Mouse (Mus musculus) kidney, postnatal 0 days (tissue): Measurements from ENCODE around the gene Oxtr. TPM values are rescaled to one million over a fixed set of nuclear protein-coding genes. Genes with fewer than 3 reads are reported as not detected.

Experiments
- ATAC-seq: fragments of 200-750 bp; cut with Nextera tagmentation; replicated peaks from 2 replicates; pipeline ENCODE4 v1.8.0; 2017; ENCODE audit warnings: low read depth, moderate number of reproducible peaks, moderate TSS enrichment, moderate library complexity; ENCODE audit not compliant: low FRiP score
- DNase-seq: peaks from one replicate; pipeline ENCODE4 v3.0.0-alpha.2; 2016; ENCODE audit warnings: low spot score
- H3K27ac ChIP-seq: fragments of 300-500 bp; sonication (generic); 2 replicates; pipeline ENCODE4 v1.5.1; 2014; ENCODE audit warnings: mild to moderate bottlenecking
- H3K27me3 ChIP-seq: fragments of 300-500 bp; sonication (generic); 2 replicates; pipeline ENCODE4 v1.6.1; 2014; ENCODE audit warnings: low read length, mixed read lengths; ENCODE audit not compliant: insufficient read depth
- H3K36me3 ChIP-seq: fragments of 300-500 bp; sonication (generic); 2 replicates; pipeline ENCODE4 v1.6.1; 2014; ENCODE audit warnings: low read length, mixed read lengths; ENCODE audit not compliant: insufficient read depth
- H3K4me1 ChIP-seq: fragments of 300-500 bp; sonication (generic); replicated peaks from 2 replicates; pipeline ENCODE4 v1.6.1; 2014; ENCODE audit warnings: antibody characterized with exemption, low read length, mixed read lengths; ENCODE audit not compliant: insufficient read depth
- H3K4me2 ChIP-seq: fragments of 300-500 bp; sonication (generic); 2 replicates; pipeline ENCODE4 v1.6.1; 2014; ENCODE audit warnings: mild to moderate bottlenecking, low read length, moderate library complexity, mixed read lengths
- H3K4me3 ChIP-seq: fragments of 300-500 bp; sonication (generic); replicated peaks from 2 replicates; pipeline ENCODE4 v1.5.1; 2014; ENCODE audit warnings: low read depth, low read length
- H3K9ac ChIP-seq: fragments of 300-500 bp; sonication (generic); 2 replicates; pipeline ENCODE4 v1.6.1; 2014; ENCODE audit warnings: low read depth, low read length
- H3K9me3 ChIP-seq: fragments of 300-500 bp; sonication (generic); replicated peaks from 2 replicates; pipeline ENCODE4 v1.6.1; 2016; ENCODE audit warnings: low read length, inconsistent platforms, mixed read lengths
- CTCF ChIP-seq: IDR thresholded peaks from 2 replicates; pipeline ENCODE4 v1.5.1; 2016; ENCODE audit warnings: antibody characterized with exemption, low read depth, mild to moderate bottlenecking, moderate library complexity
- WGBS: fragments of 180-500 bp; shearing (Covaris S2); extraction: QIAGEN DNeasy Blood & Tissue Kit; methylation state at CpG from one replicate; pipeline ENCODE4 v1.1.7; 2014; 5-methylcytosine and 5-hydroxymethylcytosine counted together
- polyA plus RNA-seq: library from polyadenylated mRNA; unstranded; fragments of >200 nt; fragmentation: Nextera tagmentation; extraction: Ambion mirVana; gene quantifications from 2 replicates; pipeline ENCODE4 v1.2.1, GENCODE M21; 2015

Oxtr gene
- polyA plus RNA-seq, 1 experiment from 2014 or later, result 4.6 TPM

DNA sequence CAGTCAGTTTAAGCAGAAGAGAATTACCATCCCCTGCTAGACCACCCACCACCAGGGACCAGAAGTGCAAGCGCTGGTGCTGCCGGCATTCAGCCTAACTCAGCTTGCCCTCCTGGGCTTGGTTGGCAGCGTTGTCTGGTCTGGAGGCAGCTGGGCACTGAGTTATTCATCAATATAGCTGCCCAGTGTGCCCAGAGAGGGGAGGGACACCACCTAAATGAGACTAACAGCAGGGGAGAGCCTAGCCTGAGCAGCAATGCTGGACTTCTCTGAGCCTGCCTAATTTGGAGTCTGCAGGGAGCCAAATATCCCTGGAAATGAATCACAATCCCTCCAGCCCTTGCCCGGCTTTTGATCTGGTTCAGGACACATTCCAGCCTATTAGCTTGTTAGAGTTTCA is 20.6 kb upstream of the Oxtr start:
- H3K9ac ChIP-seq, result no peak overlapping the region
- H3K27me3 ChIP-seq, result no peaks in the 10 kb centered on the region
- H3K27ac ChIP-seq, result no peak overlapping the region
- no peaks in the 10 kb centered on the region for H3K9me3 ChIP-seq
- WGBS, result 41% methylated on average over 4 of the region's 4 CpGs
- H3K36me3 ChIP-seq, result no peaks in the 10 kb centered on the region
- TF ChIP-seq CTCF, result no peak
- H3K4me1 ChIP-seq, result no peaks in the 10 kb centered on the region
- H3K4me3 ChIP-seq, result no peak overlapping the region
- ATAC-seq (no peak), DNase-seq (no peak)
- H3K4me2 ChIP-seq, result no peak overlapping the region

DNA sequence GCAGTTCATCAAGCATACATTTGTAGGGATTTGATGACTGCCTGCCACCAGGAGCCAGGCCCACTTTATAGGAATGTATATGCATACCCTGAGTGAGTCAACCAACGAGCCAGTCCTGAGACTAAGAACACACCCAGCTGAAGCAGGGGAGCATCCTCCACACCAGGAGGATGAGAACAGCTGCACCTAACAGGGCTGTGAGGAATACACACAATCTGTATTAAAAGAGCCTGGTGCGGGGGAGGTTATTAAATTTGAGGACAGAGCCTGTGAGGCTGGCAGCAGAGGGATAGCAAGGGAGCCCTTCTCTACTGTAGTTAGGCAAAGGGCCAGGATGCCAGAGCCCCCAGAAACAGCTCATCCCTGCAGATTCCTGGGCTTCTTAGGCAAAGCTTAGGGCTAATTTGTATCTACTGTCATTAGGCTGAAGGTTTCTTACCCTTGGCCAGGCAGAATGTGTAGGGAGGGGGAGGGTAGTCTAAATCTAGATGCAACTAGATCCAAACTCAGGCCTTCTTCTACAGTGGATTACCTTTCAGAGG is 19.9 kb upstream of the Oxtr start:
- H3K4me3 ChIP-seq, result no peak overlapping the region
- ATAC-seq (no peak; the same call in 1 of the 2 replicates), DNase-seq (peak; percentile 39)
- H3K27me3 ChIP-seq, result no peaks in the 10 kb centered on the region
- TF ChIP-seq CTCF, result no peak
- no peaks in the 10 kb centered on the region for H3K9me3 ChIP-seq
- no peak overlapping the region for H3K9ac ChIP-seq
- H3K27ac ChIP-seq, result no peak overlapping the region
- H3K4me1 ChIP-seq, result no peaks in the 10 kb centered on the region
- 36% methylated on average over 2 of the region's 2 CpGs for WGBS
- no peak overlapping the region for H3K4me2 ChIP-seq
- H3K36me3 ChIP-seq, result no peaks in the 10 kb centered on the region

DNA sequence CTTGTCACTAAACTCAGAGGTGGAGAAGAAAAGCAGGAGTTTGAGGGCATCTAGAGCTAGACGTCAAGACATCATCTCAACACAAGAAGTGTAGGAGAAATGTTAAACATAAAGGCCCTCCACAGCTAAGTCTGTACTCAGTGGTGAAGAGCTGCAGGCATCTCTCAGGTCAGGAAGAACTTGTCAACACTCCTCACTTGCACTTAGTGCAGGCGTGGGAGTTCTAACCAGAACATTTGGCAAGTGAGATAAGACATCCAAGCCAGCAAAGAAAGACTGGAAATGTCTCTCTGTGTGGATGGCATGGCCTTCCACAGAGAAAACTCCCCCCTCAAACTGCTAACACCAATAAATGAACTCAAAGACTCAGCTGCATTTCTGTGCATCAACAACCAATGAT is 17.9 kb upstream of the Oxtr start:
- Histone ChIP-seq H3K4me1 (no peaks in the 10 kb centered on the region), H3K27me3 (no peaks in the 10 kb centered on the region), H3K9me3 (no peaks in the 10 kb centered on the region), H3K36me3 (no peaks in the 10 kb centered on the region), H3K4me2 (no peak overlapping the region), H3K4me3 (no peak overlapping the region), H3K9ac (no peak overlapping the region), H3K27ac (no peak overlapping the region)
- no peak for TF ChIP-seq CTCF
- DNase-seq (no peak), ATAC-seq (no peak)
- 70% methylated on average over 2 of the region's 2 CpGs for WGBS

DNA sequence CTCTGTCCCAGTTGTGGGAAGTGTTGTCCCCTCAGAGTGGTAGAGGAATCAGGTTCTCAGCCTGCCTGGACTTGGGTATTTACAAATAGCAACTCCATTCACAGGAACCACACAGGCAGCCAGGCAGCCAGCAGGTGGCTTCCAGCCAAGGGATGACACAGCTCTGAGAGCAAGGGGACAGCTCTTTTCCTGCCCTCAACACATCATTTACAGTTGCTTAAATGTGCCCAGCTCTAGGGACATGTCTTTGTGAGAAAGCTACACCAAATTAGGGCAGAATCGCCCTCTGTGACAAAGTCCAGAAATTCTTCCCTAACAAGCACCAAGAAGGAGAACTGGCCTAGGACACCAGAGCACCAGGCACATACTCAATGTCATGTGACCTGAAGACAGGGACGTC is 11.4 kb upstream of the Oxtr start:
- no peak for DNase-seq
- no peak overlapping the region for H3K27ac ChIP-seq
- WGBS, result 67% methylated on average over 2 of the region's 2 CpGs
- H3K9me3 ChIP-seq, result no peaks in the 10 kb centered on the region
- no peak overlapping the region for H3K4me2 ChIP-seq
- TF ChIP-seq CTCF, result no peak
- H3K4me1 ChIP-seq, result no peaks in the 10 kb centered on the region
- no peaks in the 10 kb centered on the region for H3K36me3 ChIP-seq
- no peak overlapping the region for H3K9ac ChIP-seq
- no peak overlapping the region for H3K4me3 ChIP-seq
- H3K27me3 ChIP-seq, result no peaks in the 10 kb centered on the region
- no peak for ATAC-seq

GRCm38 (mm10) chr6:112499456-112499855 is 9.7 kb upstream of the Oxtr start:
- DNase-seq (no peak), ATAC-seq (no peak; the same call in 1 of the 2 replicates)
- H3K9ac ChIP-seq, result no peak overlapping the region
- no peaks in the 10 kb centered on the region for H3K27me3 ChIP-seq
- TF ChIP-seq CTCF, result no peak
- WGBS, result 65% methylated on average over 2 of the region's 2 CpGs
- peaks cover 11% of the 10 kb centered on the region; the same call in 1 of the 2 replicates for H3K4me1 ChIP-seq
- no peak overlapping the region for H3K4me3 ChIP-seq
- no peaks in the 10 kb centered on the region for H3K9me3 ChIP-seq
- H3K4me2 ChIP-seq, result no peak overlapping the region
- no peaks in the 10 kb centered on the region for H3K36me3 ChIP-seq
- no peak overlapping the region for H3K27ac ChIP-seq

GRCm38 (mm10) chr6:112498716-112499115 is 9.0 kb upstream of the Oxtr start:
- no peak overlapping the region for H3K27ac ChIP-seq
- H3K36me3 ChIP-seq, result no peaks in the 10 kb centered on the region
- no peak overlapping the region for H3K4me2 ChIP-seq
- no peak overlapping the region for H3K9ac ChIP-seq
- no peaks in the 10 kb centered on the region for H3K9me3 ChIP-seq
- TF ChIP-seq CTCF, result no peak
- WGBS, result 86% methylated on average over 3 of the region's 3 CpGs
- DNase-seq, result no peak
- 0 out of 2 replicates have a peak, but pooled peaks have one; percentile 6 for ATAC-seq
- no peaks in the 10 kb centered on the region for H3K27me3 ChIP-seq
- H3K4me3 ChIP-seq, result no peak overlapping the region
- peaks cover 12% of the 10 kb centered on the region; the same call in 1 of the 2 replicates for H3K4me1 ChIP-seq

DNA sequence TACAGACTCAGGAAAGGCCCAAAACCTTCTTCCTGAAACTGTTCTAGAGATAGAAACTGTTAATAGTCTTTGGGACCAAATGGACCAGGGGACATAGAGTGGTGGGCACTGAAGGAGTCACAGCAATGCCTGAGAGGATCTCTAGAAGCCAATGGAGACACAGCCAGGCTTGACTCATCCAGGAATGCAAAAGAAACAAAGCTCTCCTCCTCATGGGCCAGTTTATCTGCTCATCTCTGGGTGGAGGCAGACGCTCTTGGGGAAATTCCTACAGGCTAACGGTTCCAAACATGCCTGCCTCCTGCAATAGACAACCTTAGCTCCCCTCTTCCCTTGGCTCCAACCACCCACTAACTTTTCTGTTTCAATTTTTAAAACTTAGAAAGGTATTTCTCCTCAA is 7.7 kb upstream of the Oxtr start:
- 61% methylated on average over 2 of the region's 2 CpGs for WGBS

More for the DNA sequence above, 7.7 kb upstream of the Oxtr start:
- Histone ChIP-seq H3K27me3 (no peaks in the 10 kb centered on the region), H3K9me3 (no peaks in the 10 kb centered on the region), H3K4me2 (no peak overlapping the region), H3K36me3 (no peaks in the 10 kb centered on the region), H3K4me3 (no peak overlapping the region), H3K9ac (no peak overlapping the region), H3K4me1 (peaks cover 12% of the 10 kb centered on the region; the same call in 1 of the 2 replicates), H3K27ac (no peak overlapping the region)
- no peak for ATAC-seq
- no peak for DNase-seq
- TF ChIP-seq CTCF, result no peak
